In genomic region chr1:42687271-42687670, GRCm38 (mm10) we compare ENCODE assay signal across 9 mouse cellular contexts. TPM values are rescaled to one million over a fixed set of nuclear protein-coding genes. Genes with fewer than 3 reads are reported as not detected.
DNase-seq lines count a peak whose midpoint lies in the region; ATAC-seq lines count a peak whose summit lies in the region.
"Had no signal": no experiment of that assay in that cellular context is flagged by ENCODE, and none has a peak within 500 bp of the region (broad histone marks: within the 10 kb centered on the region; RNA-seq: fewer than 3 reads in every experiment).

No protein-coding gene starts in this region.

- 1% methylated on average over 12 of the region's 12 CpGs for WGBS in forebrain, embryonic 11.5 days
- WGBS in limb, embryonic 11.5 days, result under 1% methylated on average over 12 of the region's 12 CpGs
- 2% methylated on average over 12 of the region's 12 CpGs for WGBS in neural tube, embryonic 14.5 days

- H3K4me2 ChIP-seq in forebrain, embryonic 11.5 days (ENCODE audit: low read depth, low read length, severe bottlenecking), result peak overlapping the region; percentile 98
- peak overlapping the region; percentile 87; the same call in 1 of the 2 replicates for H3K4me2 ChIP-seq in limb, embryonic 11.5 days (ENCODE audit: low read depth, severe bottlenecking)
- peak overlapping the region; percentile 95 for H3K4me2 ChIP-seq in neural tube, embryonic 14.5 days (ENCODE audit: low read depth, low read length)

- H3K27ac ChIP-seq in forebrain, embryonic 11.5 days (ENCODE audit: low read depth, low read length), result peak overlapping the region; percentile 98
- no peak overlapping the region for H3K27ac ChIP-seq in limb, embryonic 11.5 days (replicated peaks; ENCODE audit: low read depth, low read length)
- peak overlapping the region; percentile 97 for H3K27ac ChIP-seq in neural tube, embryonic 14.5 days (ENCODE audit: low read depth, low read length)

- peak; percentile 2 for DNase-seq in kidney, postnatal 14 days
- DNase-seq in kidney, adult 8-10 months, result no peak
- peak; percentile 64 for DNase-seq in forebrain, embryonic 11.5 days (ENCODE audit: low spot score)
- no peak for DNase-seq in limb, embryonic 11.5 days (ENCODE audit: low spot score)
- DNase-seq in urinary bladder, postnatal 10 days (ENCODE audit: low spot score), result no peak
- DNase-seq in cerebellum, postnatal 14 days, result no peak
- DNase-seq: cerebellum, adult 11-12 months; thymus, postnatal 14 days had no signal

- H3K27me3 ChIP-seq in forebrain, embryonic 11.5 days (ENCODE audit: control insufficient read depth, insufficient read depth, low read length), result no peaks in the 10 kb centered on the region
- peaks cover 65% of the 10 kb centered on the region for H3K27me3 ChIP-seq in limb, embryonic 11.5 days (ENCODE audit: control insufficient read depth, insufficient read depth, low read length)
- H3K27me3 ChIP-seq in neural tube, embryonic 14.5 days (ENCODE audit: control insufficient read depth, insufficient read depth, low read length), result no peaks in the 10 kb centered on the region

- H3K4me1 ChIP-seq in forebrain, embryonic 11.5 days (replicated peaks; ENCODE audit: control insufficient read depth, insufficient read depth, low read length), result peaks cover 27% of the 10 kb centered on the region
- peaks cover 7% of the 10 kb centered on the region; the same call in 1 of the 2 replicates for H3K4me1 ChIP-seq in limb, embryonic 11.5 days (ENCODE audit: control insufficient read depth, insufficient read depth, low read length)
- H3K4me1 ChIP-seq in neural tube, embryonic 14.5 days (ENCODE audit: control insufficient read depth, insufficient read depth, low read length), result peaks cover 27% of the 10 kb centered on the region

- H3K9ac ChIP-seq in forebrain, embryonic 11.5 days (ENCODE audit: low read length), result peak overlapping the region; percentile 82
- no peak overlapping the region for H3K9ac ChIP-seq in limb, embryonic 11.5 days (ENCODE audit: low read length)
- peak overlapping the region; percentile 90 for H3K9ac ChIP-seq in neural tube, embryonic 14.5 days (replicated peaks; ENCODE audit: low read depth, low read length)

- no peaks in the 10 kb centered on the region for H3K9me3 ChIP-seq in forebrain, embryonic 11.5 days (ENCODE audit: control insufficient read depth, low read length)
- H3K9me3 ChIP-seq in limb, embryonic 11.5 days (ENCODE audit: control insufficient read depth, low read length), result no peaks in the 10 kb centered on the region; the same call in 1 of the 2 replicates
- no peaks in the 10 kb centered on the region for H3K9me3 ChIP-seq in neural tube, embryonic 14.5 days (ENCODE audit: control insufficient read depth, low read length)

- peak overlapping the region; percentile 95 for H3K4me3 ChIP-seq in forebrain, embryonic 11.5 days (ENCODE audit: low read depth, low read length)
- H3K4me3 ChIP-seq in limb, embryonic 11.5 days (ENCODE audit: low read depth, low read length), result no peak overlapping the region; the same call in 1 of the 2 replicates
- peak overlapping the region; percentile 49 for H3K4me3 ChIP-seq in neural tube, embryonic 14.5 days (ENCODE audit: low read depth, low read length)

- no peaks in the 10 kb centered on the region for H3K36me3 ChIP-seq in forebrain, embryonic 11.5 days (ENCODE audit: control insufficient read depth, insufficient read depth, low read length)
- no peaks in the 10 kb centered on the region for H3K36me3 ChIP-seq in limb, embryonic 11.5 days (ENCODE audit: control insufficient read depth, insufficient read depth, low read length)
- no peaks in the 10 kb centered on the region for H3K36me3 ChIP-seq in neural tube, embryonic 14.5 days (ENCODE audit: control insufficient read depth, insufficient read depth, low read length)

- ATAC-seq in forebrain, embryonic 11.5 days (replicated peaks; ENCODE audit: low FRiP score), result no peak
- ATAC-seq in limb, embryonic 11.5 days (ENCODE audit: insufficient number of reproducible peaks, low FRiP score, low TSS enrichment, low read depth), result no peak
- ATAC-seq in neural tube, embryonic 14.5 days (ENCODE audit: low read depth), result no peak

RNA-seq across cellular contexts. Expression of gene Pou3f3, which starts 8.3 kb away (rescaled TPM):
- 28.5 and 29.3 TPM in 2 replicates for polyA plus RNA-seq in forebrain, embryonic 11.5 days (2014; fragmentation: Nextera tagmentation; extraction: Ambion mirVana)
- polyA plus RNA-seq in limb, embryonic 11.5 days (2014; fragmentation: Nextera tagmentation; extraction: Ambion mirVana), result 0.04 and 0.19 TPM in 2 replicates
- 10.4 and 11.0 TPM in 2 replicates for polyA plus RNA-seq in neural tube, embryonic 14.5 days (2014; fragmentation: Nextera tagmentation; extraction: Ambion mirVana)

Comparison
In these comparisons a context has a peak if more than half of its experiments do, and no peak if none do; other contexts are left out.
1. DNase-seq: peak in kidney, postnatal 14 days (single experiment) and forebrain, embryonic 11.5 days (single experiment); none in kidney, adult 8-10 months (0 of 2), limb, embryonic 11.5 days (single experiment), urinary bladder, postnatal 10 days (single experiment) and cerebellum, postnatal 14 days (0 of 2).
2. Peak in every context shown above with its lines, with median percentiles within 50 percentile points of each other: H3K4me2 ChIP-seq.